Mouse (Mus musculus) embryonic facial prominence, embryonic 10.5 days (tissue): ENCODE measurements around the gene Hes1. TPM values are rescaled to one million over a fixed set of nuclear protein-coding genes. Genes with fewer than 3 reads are reported as not detected.

Experiments used
- DNase-seq: peaks from one replicate; pipeline ENCODE4 v3.0.0-alpha.2; 2017; ENCODE audit warnings: low spot score
- H3K27ac ChIP-seq: fragments of 300-500 bp; sonication (generic); replicated peaks from 2 replicates; pipeline ENCODE4 v1.5.1; 2016; ENCODE audit warnings: mild to moderate bottlenecking
- H3K27me3 ChIP-seq: fragments of 300-500 bp; sonication (generic); replicated peaks from 2 replicates; pipeline ENCODE4 v1.6.1; 2016; ENCODE audit warnings: low read depth, mild to moderate bottlenecking; ENCODE audit not compliant: poor library complexity, severe bottlenecking
- H3K36me3 ChIP-seq: fragments of 300-500 bp; sonication (generic); replicated peaks from 2 replicates; pipeline ENCODE4 v1.6.1; 2016; ENCODE audit warnings: mild to moderate bottlenecking, moderate library complexity
- H3K4me1 ChIP-seq: fragments of 300-500 bp; sonication (generic); 2 replicates; pipeline ENCODE4 v1.6.1; 2016
- H3K4me3 ChIP-seq: fragments of 300-500 bp; sonication (generic); 2 replicates; pipeline ENCODE4 v1.5.1; 2016; ENCODE audit warnings: mild to moderate bottlenecking, moderate library complexity
- H3K9me3 ChIP-seq: fragments of 300-500 bp; sonication (generic); 2 replicates; pipeline ENCODE4 v1.6.1; 2016; ENCODE audit warnings: mild to moderate bottlenecking
- WGBS: fragments of 180-500 bp; shearing (Covaris S2); methylation state at CpG from one replicate; pipeline ENCODE4 v1.1.7; 2016; 5-methylcytosine and 5-hydroxymethylcytosine counted together
- polyA plus RNA-seq: library from polyadenylated mRNA; unstranded; fragments of >200 nt; fragmentation: Nextera tagmentation; extraction: Ambion mirVana; gene quantifications from 2 replicates; pipeline ENCODE4 v1.2.1, GENCODE M21; 2016

Gene Hes1
- polyA plus RNA-seq, 1 experiment from 2014 or later = 47.2 TPM

DNA sequence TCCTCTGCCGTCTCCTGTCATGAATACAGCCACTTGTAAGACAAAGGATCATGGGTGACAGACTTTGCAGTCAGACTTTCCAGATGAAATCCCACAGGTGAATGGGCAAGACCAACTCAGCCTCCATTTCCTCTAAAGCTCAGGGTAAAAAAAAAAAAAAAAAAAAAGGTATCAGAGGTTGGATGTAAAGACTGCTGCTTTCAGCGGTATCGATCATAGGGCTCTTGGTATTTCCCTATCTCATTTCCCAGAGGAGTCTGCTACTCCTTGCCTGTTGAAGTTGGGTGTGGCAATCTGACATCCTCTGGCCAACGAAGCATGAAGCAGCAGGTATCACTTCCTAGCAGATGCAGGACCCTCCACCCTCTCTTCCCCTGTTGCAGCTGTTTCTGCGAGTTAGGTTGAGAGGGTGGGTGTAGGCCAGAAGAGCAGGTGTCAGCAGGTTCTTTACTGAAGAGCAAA is 29.2 kb upstream of the Hes1 start:
- H3K4me1 ChIP-seq = peaks cover 62% of the 10 kb centered on the region
- WGBS = 76% methylated on average over 5 of the region's 5 CpGs
- H3K9me3 ChIP-seq = no peaks in the 10 kb centered on the region
- DNase-seq = no peak
- H3K27me3 ChIP-seq = peaks cover 74% of the 10 kb centered on the region
- H3K27ac ChIP-seq = no peak overlapping the region
- no peaks in the 10 kb centered on the region for H3K36me3 ChIP-seq
- H3K4me3 ChIP-seq = no peak overlapping the region

DNA sequence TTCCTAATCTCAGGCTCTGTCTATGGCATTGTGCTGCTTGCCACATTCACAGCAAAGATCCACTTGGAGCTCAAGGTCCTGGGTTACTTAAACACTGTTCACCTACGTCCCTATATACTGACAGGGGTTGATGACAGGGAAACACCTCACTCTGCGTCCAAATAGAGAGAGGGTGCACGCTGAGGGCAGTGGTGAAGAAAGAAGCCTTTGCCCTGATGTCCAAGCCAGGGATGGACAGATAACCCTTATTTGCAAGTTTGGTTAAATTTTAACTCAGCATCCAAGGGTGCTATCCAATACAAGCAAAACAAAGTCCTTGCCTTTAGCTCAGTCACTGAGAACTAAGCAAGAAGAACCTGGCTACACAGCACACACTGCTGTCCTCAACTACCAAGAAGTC is 28.1 kb upstream of the Hes1 start:
- Histone ChIP-seq H3K4me3 (no peak overlapping the region), H3K27me3 (peaks cover 80% of the 10 kb centered on the region), H3K4me1 (peaks cover 62% of the 10 kb centered on the region), H3K9me3 (no peaks in the 10 kb centered on the region), H3K27ac (no peak overlapping the region), H3K36me3 (no peaks in the 10 kb centered on the region)
- WGBS = 87% methylated on average over 3 of the region's 3 CpGs
- DNase-seq = no peak

DNA sequence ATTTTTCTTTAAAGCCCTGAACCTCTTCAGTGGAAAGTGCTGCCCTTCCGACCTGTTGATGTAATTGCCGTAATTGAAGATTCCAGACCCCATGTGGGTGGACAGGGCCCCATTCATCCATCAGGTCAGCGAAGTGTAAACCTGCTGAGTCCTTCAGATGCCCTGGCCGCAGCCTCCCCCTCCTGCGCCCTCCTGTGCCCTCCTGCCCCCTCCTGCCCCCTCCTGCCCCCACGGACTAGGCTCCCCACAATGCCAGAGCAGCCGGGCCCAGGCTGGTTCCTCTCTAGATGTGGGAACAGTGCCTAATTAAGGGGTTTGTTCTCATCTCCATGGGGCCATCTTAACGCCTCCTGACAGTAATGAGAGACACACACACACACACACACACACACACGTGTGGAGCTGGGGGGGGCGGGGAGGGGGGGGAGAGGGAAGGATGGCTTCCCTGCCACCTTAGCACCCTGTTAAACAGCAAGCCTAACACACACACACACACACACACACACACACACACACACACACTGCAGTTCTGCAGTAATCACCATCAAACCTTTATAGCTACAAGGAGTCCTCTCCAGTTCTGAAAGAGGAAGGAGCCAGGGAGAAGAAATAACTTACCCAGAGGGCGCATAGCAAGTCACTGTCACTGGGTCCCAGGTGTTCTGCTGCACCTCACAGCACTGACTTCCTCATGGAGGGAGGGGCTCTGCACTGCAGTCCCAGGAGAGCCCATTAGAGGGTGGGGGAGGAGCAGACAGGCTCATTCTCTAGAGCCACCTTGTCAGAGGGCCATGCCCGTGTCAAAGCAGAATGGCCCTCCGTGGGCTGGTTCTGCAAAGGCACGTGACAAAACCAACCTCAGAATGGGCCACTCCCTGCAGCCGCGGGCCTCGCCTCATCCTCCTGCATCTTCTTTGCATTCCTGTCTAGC is 25.3 kb upstream of the Hes1 start:
- Histone ChIP-seq H3K9me3 (no peaks in the 10 kb centered on the region), H3K36me3 (no peaks in the 10 kb centered on the region), H3K27ac (peak overlapping the region; percentile 61), H3K4me3 (peak overlapping the region; percentile 20; the same call in 1 of the 2 replicates), H3K27me3 (peaks cover 71% of the 10 kb centered on the region), H3K4me1 (peaks cover 48% of the 10 kb centered on the region)
- 5% methylated on average over 14 of the region's 17 CpGs for WGBS
- peak; percentile 57 for DNase-seq

DNA sequence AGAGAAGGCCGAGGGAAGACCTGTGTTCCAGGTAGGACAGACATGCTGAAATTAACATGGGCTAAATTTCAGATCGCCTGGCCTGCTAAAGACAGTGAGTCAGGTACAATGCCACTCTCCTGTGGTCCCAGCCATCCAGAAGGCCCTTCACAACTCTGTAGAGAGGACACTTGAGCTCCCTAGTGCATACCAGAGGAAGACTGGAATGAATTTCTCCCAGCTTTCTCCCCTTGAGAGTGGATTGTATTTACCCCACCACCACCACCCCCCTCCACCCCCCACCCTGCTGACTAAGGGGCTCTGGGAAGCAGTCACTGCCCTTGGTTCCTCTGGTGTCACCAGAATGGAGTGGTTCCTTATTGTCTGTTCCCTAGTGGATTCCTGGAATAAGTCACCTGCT is 24.3 kb upstream of the Hes1 start:
- H3K36me3 ChIP-seq = no peaks in the 10 kb centered on the region
- no peak overlapping the region for H3K4me3 ChIP-seq
- 67% methylated on average over 2 of the region's 2 CpGs for WGBS
- peaks cover 39% of the 10 kb centered on the region for H3K4me1 ChIP-seq
- peaks cover 69% of the 10 kb centered on the region for H3K27me3 ChIP-seq
- DNase-seq = no peak
- no peaks in the 10 kb centered on the region for H3K9me3 ChIP-seq
- H3K27ac ChIP-seq = peak overlapping the region; percentile 61

DNA sequence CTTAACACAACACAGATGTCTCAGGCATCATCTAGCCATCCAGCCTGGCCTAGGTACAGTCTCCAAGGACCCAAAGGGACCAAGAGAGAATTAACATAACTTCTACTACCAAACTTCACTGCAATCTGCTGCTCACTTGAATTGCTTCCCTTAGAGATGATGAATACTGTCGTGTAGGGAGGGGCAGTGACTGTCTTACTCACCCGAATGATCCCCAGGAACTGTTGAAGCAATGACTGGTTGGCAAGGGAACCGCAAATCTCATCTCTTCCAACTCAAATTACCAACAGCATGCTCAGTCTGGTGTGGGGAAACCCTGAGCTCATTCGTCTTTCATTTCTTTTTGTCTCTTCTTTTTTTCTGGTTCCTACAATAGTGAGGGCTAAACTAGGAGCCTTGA is 21.3 kb upstream of the Hes1 start:
- peaks cover 51% of the 10 kb centered on the region for H3K4me1 ChIP-seq
- no peaks in the 10 kb centered on the region for H3K36me3 ChIP-seq
- H3K27me3 ChIP-seq = peaks cover 66% of the 10 kb centered on the region
- no peaks in the 10 kb centered on the region for H3K9me3 ChIP-seq
- no peak for DNase-seq
- 75% methylated on average over 4 of the region's 4 CpGs for WGBS
- H3K27ac ChIP-seq = no peak overlapping the region
- no peak overlapping the region for H3K4me3 ChIP-seq

DNA sequence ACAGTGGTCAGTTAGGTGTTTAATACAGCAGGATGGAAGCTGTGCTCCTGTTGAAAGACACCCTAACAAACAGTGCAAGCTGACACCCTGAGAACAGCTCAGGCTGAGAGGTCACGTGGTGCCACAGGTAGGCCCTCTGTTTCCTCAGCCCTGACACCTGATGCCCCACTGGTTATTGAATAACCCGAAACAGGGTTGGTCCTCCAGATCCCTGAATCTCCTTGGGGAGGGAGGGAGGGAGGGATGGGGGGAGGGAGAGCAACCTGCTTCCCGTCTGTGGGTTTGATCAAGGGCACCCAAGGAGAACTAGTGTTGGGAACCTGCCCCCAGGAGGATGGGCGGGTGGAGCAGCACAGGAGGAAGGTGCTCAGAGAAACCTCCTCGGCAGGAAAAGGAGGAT is 18.6 kb upstream of the Hes1 start:
- 38% methylated on average over 5 of the region's 5 CpGs for WGBS
- H3K4me3 ChIP-seq = no peak overlapping the region
- peak; percentile 34 for DNase-seq
- H3K4me1 ChIP-seq = peaks cover 30% of the 10 kb centered on the region
- 0 out of 2 replicates have a peak overlapping the region, but pooled peaks have one; percentile 44 for H3K27ac ChIP-seq
- H3K27me3 ChIP-seq = peaks cover 44% of the 10 kb centered on the region
- H3K36me3 ChIP-seq = no peaks in the 10 kb centered on the region
- H3K9me3 ChIP-seq = no peaks in the 10 kb centered on the region

DNA sequence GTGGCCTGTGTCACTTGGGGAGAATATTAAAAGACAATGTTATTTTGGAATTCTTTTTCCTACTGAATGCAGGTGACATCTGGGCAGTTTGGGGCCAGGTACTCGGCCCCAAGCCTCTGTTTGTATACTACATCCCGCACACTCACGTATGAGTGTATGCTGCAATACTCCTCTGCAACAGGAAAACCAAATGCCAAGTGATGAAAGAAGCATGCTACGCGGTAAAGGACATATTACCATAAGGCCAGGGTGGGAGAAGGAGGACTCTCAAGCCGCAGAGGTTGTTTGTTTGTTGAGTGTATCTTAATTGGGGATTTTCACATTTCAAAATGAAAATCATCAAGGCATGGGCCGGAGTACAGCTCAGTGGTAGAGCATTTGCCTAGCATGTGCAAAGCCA is 17.2 kb upstream of the Hes1 start:
- Histone ChIP-seq H3K36me3 (no peaks in the 10 kb centered on the region), H3K4me3 (no peak overlapping the region), H3K27me3 (peaks cover 46% of the 10 kb centered on the region), H3K9me3 (no peaks in the 10 kb centered on the region), H3K27ac (no peak overlapping the region), H3K4me1 (peaks cover 35% of the 10 kb centered on the region)
- 82% methylated on average over 7 of the region's 7 CpGs for WGBS
- DNase-seq = no peak

DNA sequence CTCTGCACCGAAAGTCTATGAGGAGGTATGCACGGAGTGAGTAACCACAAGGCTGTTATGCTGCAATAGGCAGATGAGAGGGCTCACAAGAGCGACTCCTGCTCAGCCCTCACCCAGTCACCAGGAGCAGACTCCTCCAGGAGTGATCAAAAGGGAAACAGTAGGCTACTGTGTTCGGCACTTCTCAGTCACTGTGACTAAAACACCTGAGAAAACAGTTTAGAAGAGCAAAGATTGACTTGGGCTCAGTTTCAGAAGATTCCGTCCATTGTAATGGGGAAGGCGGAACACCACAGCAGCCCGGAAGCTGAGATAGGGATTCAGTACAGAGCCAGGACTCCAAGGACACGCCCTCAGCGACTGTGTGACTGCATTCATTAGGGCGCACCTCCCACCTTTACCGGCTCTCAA is 16.8 kb upstream of the Hes1 start:
- Histone ChIP-seq H3K4me3 (no peak overlapping the region), H3K4me1 (peaks cover 39% of the 10 kb centered on the region), H3K36me3 (no peaks in the 10 kb centered on the region), H3K27ac (no peak overlapping the region), H3K27me3 (peaks cover 46% of the 10 kb centered on the region), H3K9me3 (no peaks in the 10 kb centered on the region)
- 50% methylated on average over 11 of the region's 11 CpGs for WGBS
- DNase-seq = no peak

DNA sequence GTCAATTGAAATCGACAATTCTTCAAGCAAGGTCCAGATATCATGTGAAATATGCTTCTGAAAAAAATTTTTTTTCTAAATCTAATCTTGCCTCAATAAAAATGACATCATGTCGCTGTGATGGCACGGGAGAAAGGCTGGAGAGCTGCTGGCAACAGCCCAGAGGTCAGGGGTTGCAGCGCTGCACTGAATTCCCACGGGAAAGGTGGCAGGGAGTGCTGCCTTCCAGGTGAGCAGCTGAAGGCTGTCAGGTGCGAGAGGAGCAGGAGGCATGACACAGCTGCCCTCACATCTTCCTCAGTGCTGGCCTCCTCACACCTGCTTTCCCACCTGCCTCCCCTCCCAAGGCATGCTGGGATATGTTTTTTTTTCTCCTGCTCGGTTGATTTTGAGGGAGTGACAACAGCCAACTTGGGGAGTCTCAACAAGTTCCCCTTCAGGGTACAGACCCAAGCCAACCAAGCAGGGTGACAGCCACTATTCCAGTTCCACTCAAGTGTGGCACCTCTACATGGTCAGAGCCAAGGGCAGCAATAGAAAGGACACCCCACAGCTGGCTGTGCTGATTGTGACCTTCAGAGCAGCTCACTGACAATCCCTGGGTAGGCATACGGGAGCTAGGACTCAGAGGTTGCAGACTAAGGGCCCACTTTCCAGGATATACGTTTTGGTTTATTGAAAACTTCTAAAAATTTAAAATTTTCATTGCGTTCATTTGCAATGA is 13.3 kb upstream of the Hes1 start:
- Histone ChIP-seq H3K4me1 (peaks cover 58% of the 10 kb centered on the region), H3K9me3 (no peaks in the 10 kb centered on the region), H3K27me3 (peaks cover 36% of the 10 kb centered on the region), H3K27ac (no peak overlapping the region), H3K36me3 (no peaks in the 10 kb centered on the region), H3K4me3 (no peak overlapping the region)
- DNase-seq = no peak
- WGBS = 73% methylated on average over 10 of the region's 10 CpGs

DNA sequence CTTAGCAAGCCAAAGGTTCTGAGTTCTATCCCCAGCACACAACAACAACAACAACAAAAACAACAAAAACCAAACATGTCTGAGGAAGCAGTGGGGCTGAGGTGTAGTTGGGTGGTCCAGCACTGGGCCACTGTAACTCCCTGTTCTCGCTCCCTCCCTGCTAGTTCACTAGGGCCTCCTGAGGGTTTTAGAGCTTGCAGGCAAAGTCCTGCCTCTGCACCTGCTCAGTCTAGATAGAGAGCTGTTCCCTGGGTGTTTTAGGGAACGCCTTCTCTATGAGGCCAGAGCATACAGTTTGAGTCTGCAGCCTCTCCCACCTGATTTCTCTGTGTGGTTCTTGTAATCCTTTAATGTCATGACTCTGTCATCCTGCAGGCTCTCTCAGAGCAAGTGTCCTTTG is 11.9 kb upstream of the Hes1 start:
- H3K27ac ChIP-seq = no peak overlapping the region
- H3K9me3 ChIP-seq = no peaks in the 10 kb centered on the region
- 77% methylated on average over 2 of the region's 2 CpGs for WGBS
- no peak overlapping the region for H3K4me3 ChIP-seq
- peaks cover 49% of the 10 kb centered on the region for H3K4me1 ChIP-seq
- DNase-seq = no peak
- H3K36me3 ChIP-seq = no peaks in the 10 kb centered on the region
- H3K27me3 ChIP-seq = peaks cover 38% of the 10 kb centered on the region

DNA sequence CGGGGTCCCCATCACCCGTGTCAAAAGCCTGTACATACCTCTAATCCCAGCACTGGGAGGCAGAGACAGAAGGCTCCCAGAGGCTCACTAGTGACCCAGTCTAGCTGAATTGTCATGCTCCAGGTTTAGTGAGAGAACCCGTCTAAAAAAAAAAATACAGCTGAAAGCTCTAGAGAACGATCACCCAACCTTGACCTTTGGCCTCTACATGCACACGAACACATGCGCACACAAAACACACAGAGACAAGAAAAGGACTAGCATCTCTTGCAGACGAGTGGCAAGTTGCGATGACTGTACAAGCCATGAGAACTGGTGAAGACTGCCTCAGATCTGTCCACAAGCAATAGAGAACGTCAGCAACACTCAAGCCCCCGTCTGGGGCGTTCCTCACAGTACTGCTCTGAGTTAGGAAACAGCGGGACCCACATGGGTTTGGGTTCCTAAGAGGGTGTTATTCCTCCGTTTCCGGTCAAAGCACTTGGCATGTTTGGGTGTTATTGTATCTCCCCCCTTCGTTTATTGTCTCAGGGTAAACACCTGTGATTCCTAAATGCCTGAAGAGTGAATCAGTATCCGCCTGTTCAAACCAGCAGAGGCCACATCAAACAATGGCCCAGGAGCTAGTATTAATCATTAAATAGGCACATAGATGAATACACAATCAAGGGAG is 11.2 kb upstream of the Hes1 start:
- Histone ChIP-seq H3K27me3 (peaks cover 41% of the 10 kb centered on the region), H3K36me3 (no peaks in the 10 kb centered on the region), H3K9me3 (no peaks in the 10 kb centered on the region), H3K4me1 (peaks cover 44% of the 10 kb centered on the region), H3K27ac (no peak overlapping the region), H3K4me3 (no peak overlapping the region)
- DNase-seq = no peak
- 68% methylated on average over 16 of the region's 16 CpGs for WGBS

DNA sequence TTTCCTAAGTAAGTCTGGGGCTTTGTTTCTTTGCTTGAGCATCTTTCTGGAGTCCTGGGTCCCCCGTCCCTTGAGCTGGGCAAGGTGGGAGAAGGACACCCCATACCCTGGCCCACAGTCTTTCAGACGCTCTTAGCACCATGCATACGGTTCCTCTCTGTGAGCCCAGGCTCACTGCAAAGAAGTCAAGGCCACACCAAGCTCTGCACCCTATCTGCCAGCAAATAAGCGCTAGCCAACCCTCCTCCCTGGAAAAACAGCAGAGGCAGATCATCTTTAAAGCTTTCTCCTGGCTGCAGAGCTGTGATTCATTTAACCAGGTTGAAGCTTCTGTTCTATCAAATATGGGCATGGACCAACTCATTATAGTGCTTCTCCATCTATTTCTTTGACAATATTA is 9.6 kb upstream of the Hes1 start:
- H3K27me3 ChIP-seq = peaks cover 52% of the 10 kb centered on the region
- no peak overlapping the region for H3K4me3 ChIP-seq
- H3K27ac ChIP-seq = 0 out of 2 replicates have a peak overlapping the region, but pooled peaks have one; percentile 7
- no peak for DNase-seq
- no peaks in the 10 kb centered on the region for H3K36me3 ChIP-seq
- WGBS = 72% methylated on average over 4 of the region's 4 CpGs
- H3K9me3 ChIP-seq = no peaks in the 10 kb centered on the region
- peaks cover 48% of the 10 kb centered on the region for H3K4me1 ChIP-seq
